Mouse (Mus musculus) small intestine, adult 2 months (tissue): ENCODE results near the gene Pla2g3.

Source experiments
- CTCF ChIP-seq: fragments of 200-500 bp; IDR thresholded peaks from 2 replicates; pipeline ENCODE4 v1.5.1; 2012; ENCODE audit warnings: low read depth, mild to moderate bottlenecking, control low read depth, inconsistent platforms, low read length, moderate library complexity, mixed read lengths; ENCODE audit not compliant: insufficient replicate concordance, insufficient read length; ENCODE audit errors: extremely low read depth
- POLR2A ChIP-seq: fragments of 200-500 bp; IDR thresholded peaks from 2 replicates; pipeline ENCODE4 v1.6.1; 2012; ENCODE audit warnings: low read depth, mild to moderate bottlenecking, control low read depth, inconsistent platforms, low read length, moderate library complexity

GRCm38 (mm10) chr11:3515637-3516036, 27.6 kb downstream of the Pla2g3 start:
- no peak for TF ChIP-seq POLR2A
- no peak for TF ChIP-seq CTCF
